Mouse (Mus musculus) small intestine, adult 2 months (tissue): ENCODE data around the gene Pla2g7. TPM values are rescaled to one million over a fixed set of nuclear protein-coding genes. Genes with fewer than 3 reads are reported as not detected.

Experiments
- H3K27ac ChIP-seq: fragments of 200-500 bp; 2 replicates; pipeline ENCODE4 v1.5.1; 2012; ENCODE audit warnings: low read depth, low read length, control low read depth, inconsistent platforms; ENCODE audit not compliant: insufficient read depth
- H3K27me3 ChIP-seq: fragments of 200-500 bp; 2 replicates; pipeline ENCODE4 v1.6.1; 2012; ENCODE audit warnings: mild to moderate bottlenecking, moderate library complexity, low read length, inconsistent platforms; ENCODE audit not compliant: control insufficient read depth, insufficient read depth
- H3K36me3 ChIP-seq: fragments of 200-500 bp; 2 replicates; pipeline ENCODE4 v1.6.1; 2012; ENCODE audit warnings: mild to moderate bottlenecking, low read length, control low read depth, inconsistent platforms; ENCODE audit not compliant: control insufficient read depth, insufficient read depth
- H3K4me1 ChIP-seq: fragments of 200-500 bp; 2 replicates; pipeline ENCODE4 v1.6.1; 2012; ENCODE audit warnings: low read length, inconsistent platforms, mixed read lengths; ENCODE audit not compliant: control insufficient read depth, insufficient read depth, insufficient read length
- H3K4me3 ChIP-seq: fragments of 200-500 bp; 2 replicates; pipeline ENCODE4 v1.5.1; 2012; ENCODE audit warnings: low read depth, mild to moderate bottlenecking, control low read depth, inconsistent platforms, low read length, moderate library complexity
- CTCF ChIP-seq: fragments of 200-500 bp; IDR thresholded peaks from 2 replicates; pipeline ENCODE4 v1.5.1; 2012; ENCODE audit warnings: low read depth, mild to moderate bottlenecking, control low read depth, inconsistent platforms, low read length, moderate library complexity, mixed read lengths; ENCODE audit not compliant: insufficient replicate concordance, insufficient read length; ENCODE audit errors: extremely low read depth
- POLR2A ChIP-seq: fragments of 200-500 bp; IDR thresholded peaks from 2 replicates; pipeline ENCODE4 v1.6.1; 2012; ENCODE audit warnings: low read depth, mild to moderate bottlenecking, control low read depth, inconsistent platforms, low read length, moderate library complexity
- WGBS: fragments of 180-500 bp; shearing (Covaris S2); methylation state at CpG from one replicate; pipeline ENCODE4 v1.1.7; 2018; 5-methylcytosine and 5-hydroxymethylcytosine counted together
- polyA plus RNA-seq: library from polyadenylated mRNA; depleted of rRNA; stranded (reverse); fragments of >200 nt; gene quantifications from 2 replicates; pipeline ENCODE4 v1.2.3, GENCODE M21; 2012

The Pla2g7 gene
- polyA plus RNA-seq, 1 experiment: 3.8 TPM

GRCm38 (mm10) chr17:43606704-43607103 is 38.8 kb downstream of the Pla2g7 start:
- H3K27ac ChIP-seq: no peak overlapping the region
- H3K4me1 ChIP-seq: no peaks in the 10 kb centered on the region
- 23% methylated on average over 3 of the region's 3 CpGs for WGBS
- no peaks in the 10 kb centered on the region for H3K27me3 ChIP-seq
- H3K4me3 ChIP-seq: no peak overlapping the region
- peak; percentile 91; the same call in 1 of the 2 replicates for TF ChIP-seq CTCF
- TF ChIP-seq POLR2A: no peak
- no peaks in the 10 kb centered on the region for H3K36me3 ChIP-seq

- no peaks in the 10 kb centered on the region for H3K27me3 ChIP-seq
- no peak overlapping the region for H3K4me3 ChIP-seq
- no peaks in the 10 kb centered on the region for H3K36me3 ChIP-seq
- WGBS: 14% methylated on average over 7 of the region's 7 CpGs
- no peak overlapping the region for H3K27ac ChIP-seq
- H3K4me1 ChIP-seq: no peaks in the 10 kb centered on the region
- TF ChIP-seq POLR2A (no peak), CTCF (peak; percentile 65; the same call in 1 of the 2 replicates)
These were observed 43.7 kb downstream of the Pla2g7 start for GRCm38 (mm10) chr17:43611586-43611985.

GRCm38 (mm10) chr17:43612221-43612620 is 44.3 kb downstream of the Pla2g7 start:
- Histone ChIP-seq H3K4me3 (no peak overlapping the region), H3K4me1 (no peaks in the 10 kb centered on the region), H3K27me3 (no peaks in the 10 kb centered on the region), H3K27ac (no peak overlapping the region), H3K36me3 (no peaks in the 10 kb centered on the region)
- no peak for TF ChIP-seq POLR2A
- no peak for TF ChIP-seq CTCF
- 51% methylated on average over 3 of the region's 3 CpGs for WGBS

- H3K27ac ChIP-seq: no peak overlapping the region
- TF ChIP-seq CTCF: no peak
- TF ChIP-seq POLR2A: no peak
- H3K4me3 ChIP-seq: no peak overlapping the region
- 78% methylated on average over 9 of the region's 9 CpGs for WGBS
- no peaks in the 10 kb centered on the region for H3K36me3 ChIP-seq
- no peaks in the 10 kb centered on the region for H3K27me3 ChIP-seq
- H3K4me1 ChIP-seq: peaks cover 2% of the 10 kb centered on the region; the same call in 1 of the 2 replicates
These were observed 51.3 kb downstream of the Pla2g7 start for GRCm38 (mm10) chr17:43619156-43619555.

GRCm38 (mm10) chr17:43622076-43622475 is 54.2 kb downstream of the Pla2g7 start:
- 40% methylated on average over 10 of the region's 10 CpGs for WGBS
- Histone ChIP-seq H3K4me1 (peaks cover 2% of the 10 kb centered on the region; the same call in 1 of the 2 replicates), H3K4me3 (no peak overlapping the region), H3K36me3 (no peaks in the 10 kb centered on the region), H3K27ac (no peak overlapping the region), H3K27me3 (no peaks in the 10 kb centered on the region)
- TF ChIP-seq POLR2A: no peak
- TF ChIP-seq CTCF: no peak

- WGBS: 90% methylated on average over 10 of the region's 10 CpGs
- H3K36me3 ChIP-seq: no peaks in the 10 kb centered on the region
These were observed 60.3 kb downstream of the Pla2g7 start for GRCm38 (mm10) chr17:43628246-43628645.

GRCm38 (mm10) chr17:43629026-43629495 is 61.2 kb downstream of the Pla2g7 start:
- peaks cover 26% of the 10 kb centered on the region for H3K27me3 ChIP-seq
- no peak overlapping the region for H3K4me3 ChIP-seq
- no peak overlapping the region for H3K27ac ChIP-seq
- 22% methylated on average over 24 of the region's 24 CpGs for WGBS
- H3K36me3 ChIP-seq: no peaks in the 10 kb centered on the region
- peaks cover 6% of the 10 kb centered on the region; the same call in 1 of the 2 replicates for H3K4me1 ChIP-seq
- TF ChIP-seq POLR2A (no peak), CTCF (no peak)

More at GRCm38 (mm10) chr17:43628246-43628645, 60.3 kb downstream of the Pla2g7 start:
- H3K27me3 ChIP-seq: peaks cover 26% of the 10 kb centered on the region
- H3K4me3 ChIP-seq: no peak overlapping the region
- peaks cover 6% of the 10 kb centered on the region; the same call in 1 of the 2 replicates for H3K4me1 ChIP-seq
- TF ChIP-seq CTCF: no peak
- no peak for TF ChIP-seq POLR2A
- no peak overlapping the region for H3K27ac ChIP-seq
